Mouse (Mus musculus) C2C12 (cell line): ENCODE results near the gene Evx2. TPM values are rescaled to one million over a fixed set of nuclear protein-coding genes. Genes with fewer than 3 reads are reported as not detected.

Experiments
- H3K27me3 ChIP-seq: one replicate; pipeline ENCODE4 v1.6.1; 2011; ENCODE audit not compliant: control insufficient read depth, insufficient read depth, insufficient read length
- H3K36me3 ChIP-seq: one replicate; pipeline ENCODE4 v1.6.1; 2011; ENCODE audit not compliant: control insufficient read depth, insufficient read depth
- H3K4me3 ChIP-seq: one replicate; pipeline ENCODE4 v1.5.1; 2011; ENCODE audit warnings: mild to moderate bottlenecking, control low read depth; ENCODE audit not compliant: poor library complexity, insufficient read depth, severe bottlenecking
- H3K79me2 ChIP-seq: one replicate; pipeline ENCODE4 v1.6.1; 2011; ENCODE audit not compliant: control insufficient read depth, insufficient read depth
- H3K79me3 ChIP-seq: one replicate; pipeline ENCODE4 v1.6.1; 2011; ENCODE audit warnings: low read depth, control low read depth
- H3ac ChIP-seq: one replicate; pipeline ENCODE3; 2011; ENCODE audit warnings: low read depth; ENCODE audit not compliant: control insufficient read depth, insufficient read length
- CEBPB ChIP-seq: IDR thresholded peaks from one replicate; pipeline ENCODE4 v1.6.1; 2011; ENCODE audit warnings: low read depth, mild to moderate bottlenecking, control low read depth, moderate library complexity
- CTCF ChIP-seq: IDR thresholded peaks from one replicate; pipeline ENCODE4 v1.5.1; 2011; ENCODE audit not compliant: control insufficient read depth, insufficient read depth, insufficient read length
- FOSL1 ChIP-seq: IDR thresholded peaks from one replicate; pipeline ENCODE4 v1.8.0; 2011; ENCODE audit warnings: mild to moderate bottlenecking, low read length; ENCODE audit not compliant: poor library complexity, insufficient read depth, severe bottlenecking
- MAX ChIP-seq: IDR thresholded peaks from one replicate; pipeline ENCODE4 v1.6.1; 2011; ENCODE audit warnings: mild to moderate bottlenecking, control low read depth
- MYOD1 ChIP-seq: IDR thresholded peaks from one replicate; pipeline ENCODE4 v1.6.1; 2011; ENCODE audit warnings: low read depth; ENCODE audit not compliant: control insufficient read depth, insufficient read length
- MYOG ChIP-seq: IDR thresholded peaks from one replicate; pipeline ENCODE4 v1.6.1; 2011; ENCODE audit not compliant: control insufficient read depth, insufficient read length; ENCODE audit errors: extremely low read depth
- USF1 ChIP-seq: IDR thresholded peaks from one replicate; pipeline ENCODE4 v1.6.1; 2011; ENCODE audit warnings: low read depth, mild to moderate bottlenecking, control low read depth, moderate library complexity
- polyA plus RNA-seq: library from polyadenylated mRNA; unstranded; fragments of >200 nt; fragmentation: generic; extraction: Trizol; gene quantifications from one replicate; pipeline ENCODE4 v1.2.1, GENCODE M21; 2012; ENCODE audit warnings: missing spikeins

Gene Evx2
- polyA plus RNA-seq, 1 experiment, result not detected

DNA sequence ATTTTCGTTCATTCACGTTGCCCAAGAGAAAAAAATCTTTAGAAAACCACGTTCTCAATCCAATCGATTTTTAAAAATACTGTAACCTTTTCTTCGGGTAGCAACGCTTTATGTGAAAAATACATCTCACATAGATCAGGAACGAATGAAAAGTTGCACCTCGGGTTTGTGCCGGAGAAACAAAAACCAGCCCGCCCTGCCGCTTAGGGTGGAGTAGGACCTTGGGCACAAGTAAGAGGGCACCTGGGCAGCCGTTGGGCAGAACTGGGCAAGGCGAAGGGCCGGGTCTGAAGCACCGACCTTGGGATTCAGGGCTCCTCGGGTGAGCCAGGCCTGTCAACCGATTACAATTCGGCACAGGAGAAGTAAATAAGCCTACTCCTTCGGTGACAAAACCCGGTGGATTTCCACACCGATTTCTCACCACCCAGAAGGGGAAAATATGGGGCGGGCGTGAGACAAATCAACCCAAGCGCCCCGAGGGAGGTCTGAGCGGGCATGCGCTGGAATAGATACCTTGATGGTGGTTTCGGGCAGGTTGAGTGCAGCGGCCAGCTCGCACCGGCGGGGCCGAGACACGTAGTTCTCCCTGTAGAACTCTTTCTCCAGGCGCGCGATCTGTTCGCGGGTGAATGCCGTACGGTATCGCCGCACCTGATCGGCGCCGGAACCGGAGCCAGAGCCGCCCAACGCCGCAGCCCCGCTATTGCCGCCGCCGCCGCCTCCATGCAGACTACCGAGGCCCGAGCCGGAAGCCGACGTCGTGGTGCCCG is 1.9 kb downstream of the Evx2 start:
- no peak for TF ChIP-seq CTCF
- no peak for TF ChIP-seq MAX
- no peak for TF ChIP-seq MYOG
- TF ChIP-seq USF1, result no peak
- no peak for TF ChIP-seq CEBPB
- no peak for TF ChIP-seq MYOD1
- TF ChIP-seq FOSL1, result no peak
- Histone ChIP-seq H3ac (no peak overlapping the region), H3K79me3 (no peaks in the 10 kb centered on the region), H3K4me3 (no peak overlapping the region), H3K36me3 (no peaks in the 10 kb centered on the region), H3K79me2 (no peaks in the 10 kb centered on the region), H3K27me3 (peaks cover 48% of the 10 kb centered on the region)

DNA sequence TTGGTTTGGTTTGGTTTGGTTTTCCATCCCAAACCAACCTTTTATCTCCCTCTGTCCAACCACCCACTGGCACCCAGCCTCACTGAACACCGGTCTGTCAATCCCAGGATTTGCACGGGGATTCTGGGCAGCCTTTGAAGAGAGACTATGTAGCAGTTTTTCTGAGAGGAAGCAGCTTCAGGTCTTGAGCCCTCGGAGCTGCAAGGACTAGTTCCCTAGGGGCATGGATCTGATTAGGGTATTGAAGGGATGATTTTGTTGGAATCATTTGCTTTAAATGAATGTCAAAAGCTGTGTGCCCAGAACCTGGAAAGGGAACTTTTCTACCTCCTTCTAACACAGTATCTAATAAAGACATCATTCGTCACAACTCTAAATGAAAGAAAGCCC is 2.7 kb downstream of the Evx2 start:
- Histone ChIP-seq H3K79me2 (no peaks in the 10 kb centered on the region), H3K79me3 (no peaks in the 10 kb centered on the region), H3K4me3 (no peak overlapping the region), H3ac (no peak overlapping the region), H3K27me3 (peaks cover 47% of the 10 kb centered on the region), H3K36me3 (no peaks in the 10 kb centered on the region)
- TF ChIP-seq FOSL1, result no peak
- TF ChIP-seq MAX, result no peak
- TF ChIP-seq CEBPB, result no peak
- TF ChIP-seq USF1, result no peak
- no peak for TF ChIP-seq MYOD1
- no peak for TF ChIP-seq CTCF

DNA sequence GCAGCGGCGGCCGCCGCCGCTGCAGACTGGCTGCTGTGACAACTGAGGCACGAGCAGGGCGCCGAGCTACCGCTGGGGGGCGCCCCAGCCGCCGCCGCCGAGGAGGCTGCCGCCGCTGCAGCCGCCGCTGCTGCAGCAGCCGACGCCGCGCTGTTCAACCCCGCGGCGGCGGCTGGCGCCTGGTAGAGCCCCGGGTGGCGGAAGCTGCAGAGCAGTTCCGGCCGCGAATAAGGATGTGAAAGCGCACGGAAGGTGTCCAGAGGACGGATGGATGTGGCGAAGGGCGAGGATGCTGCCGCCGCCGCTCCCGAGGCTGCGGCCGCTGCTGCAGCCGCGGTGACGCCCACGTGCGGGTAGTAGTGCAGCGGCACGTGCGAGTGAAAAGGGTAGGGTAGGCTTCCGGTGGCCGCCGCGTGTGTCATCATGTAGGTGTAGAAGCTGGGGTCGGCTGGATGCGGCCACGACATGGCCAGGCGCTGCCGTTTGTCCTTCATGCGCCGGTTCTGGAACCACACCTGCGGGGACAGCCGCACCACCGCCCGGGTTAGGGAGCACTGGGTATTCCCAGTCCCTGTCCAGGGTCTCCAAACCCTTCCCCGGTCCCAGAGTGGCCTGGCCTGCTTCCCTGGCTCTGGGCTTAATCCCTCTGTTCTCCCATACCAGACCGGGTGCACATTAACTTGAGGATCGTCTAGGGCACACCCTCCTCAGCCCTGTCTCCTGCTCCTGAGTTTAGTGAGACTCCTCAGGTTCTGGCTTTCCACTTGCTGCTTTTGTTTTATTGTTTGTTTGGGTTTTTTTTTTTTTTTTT is 3.3 kb downstream of the Evx2 start:
- Histone ChIP-seq H3K27me3 (peaks cover 43% of the 10 kb centered on the region), H3K79me3 (no peaks in the 10 kb centered on the region), H3ac (no peak overlapping the region), H3K4me3 (no peak overlapping the region), H3K79me2 (no peaks in the 10 kb centered on the region), H3K36me3 (no peaks in the 10 kb centered on the region)
- TF ChIP-seq USF1 (no peak), MYOG (no peak), MAX (no peak), CEBPB (no peak), CTCF (no peak), MYOD1 (no peak), FOSL1 (no peak)

DNA sequence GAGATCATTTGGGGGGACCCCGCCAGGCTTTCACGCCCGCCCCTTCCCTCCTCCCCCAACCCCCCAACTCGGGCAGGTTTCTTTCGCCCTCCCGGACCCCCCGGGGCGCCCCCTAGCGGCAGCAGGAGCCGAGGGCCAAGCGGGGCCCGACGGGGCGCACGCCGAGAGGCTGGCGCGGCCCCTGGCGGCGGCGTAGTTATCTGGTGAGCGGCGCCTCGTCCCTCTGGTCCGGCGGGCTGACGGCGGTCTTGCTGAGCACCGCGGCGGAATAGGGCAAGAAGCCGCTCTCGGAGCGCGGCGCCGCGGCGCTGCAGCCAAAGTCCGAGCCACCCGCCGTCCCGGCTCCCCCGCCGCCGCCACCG is 4.0 kb downstream of the Evx2 start:
- H3K79me2 ChIP-seq, result no peaks in the 10 kb centered on the region
- H3K4me3 ChIP-seq, result no peak overlapping the region
- no peaks in the 10 kb centered on the region for H3K36me3 ChIP-seq
- no peak overlapping the region for H3ac ChIP-seq
- no peaks in the 10 kb centered on the region for H3K79me3 ChIP-seq
- no peak for TF ChIP-seq FOSL1
- TF ChIP-seq CTCF, result no peak
- no peak for TF ChIP-seq MAX
- TF ChIP-seq MYOG, result no peak
- TF ChIP-seq MYOD1, result no peak
- peaks cover 41% of the 10 kb centered on the region for H3K27me3 ChIP-seq

DNA sequence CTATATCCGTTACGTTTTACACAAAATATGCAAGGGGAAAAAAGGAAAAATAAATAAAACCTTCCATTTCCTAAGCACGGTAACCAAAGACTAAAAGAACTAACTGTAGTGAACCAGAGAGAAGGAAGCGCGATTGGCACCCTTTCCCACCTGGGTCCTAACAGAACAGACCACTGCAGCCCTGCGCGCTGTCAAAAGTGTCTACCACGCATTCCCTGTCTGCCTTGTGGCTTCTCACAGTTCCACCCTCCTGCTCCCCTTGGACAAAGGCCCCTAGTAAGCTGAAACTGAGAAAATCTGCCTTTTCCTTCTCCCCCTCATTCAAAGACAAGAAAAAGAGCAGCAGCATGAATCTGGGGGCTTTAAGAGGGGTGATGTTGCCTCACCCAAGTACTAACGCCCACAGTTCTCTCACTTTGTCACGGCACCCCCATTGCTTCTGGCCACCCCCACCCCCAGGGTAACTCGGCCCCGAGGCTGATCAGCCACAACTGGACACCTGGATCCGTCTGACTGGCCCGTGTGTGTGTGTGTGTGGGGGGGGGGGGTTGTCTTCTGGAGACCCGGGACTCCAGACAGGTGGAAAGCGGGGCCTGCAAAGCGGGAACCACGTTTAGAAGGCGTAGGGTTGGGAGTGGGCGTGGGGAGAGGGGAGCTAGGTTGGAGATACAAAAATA is 4.5 kb downstream of the Evx2 start:
- Histone ChIP-seq H3K79me2 (no peaks in the 10 kb centered on the region), H3K79me3 (no peaks in the 10 kb centered on the region), H3K36me3 (no peaks in the 10 kb centered on the region), H3K27me3 (peaks cover 41% of the 10 kb centered on the region), H3K4me3 (no peak overlapping the region), H3ac (no peak overlapping the region)
- no peak for TF ChIP-seq CTCF
- no peak for TF ChIP-seq MAX
- TF ChIP-seq FOSL1, result no peak
- no peak for TF ChIP-seq MYOD1
- no peak for TF ChIP-seq MYOG
- no peak for TF ChIP-seq CEBPB
